Mouse (Mus musculus) adrenal gland (tissue): Measurements from ENCODE around the gene Lsg1.

Source experiments
- intact Hi-C: fragments of 180-260 bp; cut with DNase I; formaldehyde crosslinking; loops from one replicate; pipeline ENCODE4 v1.15.1; 2025

The Lsg1 gene

DNA sequence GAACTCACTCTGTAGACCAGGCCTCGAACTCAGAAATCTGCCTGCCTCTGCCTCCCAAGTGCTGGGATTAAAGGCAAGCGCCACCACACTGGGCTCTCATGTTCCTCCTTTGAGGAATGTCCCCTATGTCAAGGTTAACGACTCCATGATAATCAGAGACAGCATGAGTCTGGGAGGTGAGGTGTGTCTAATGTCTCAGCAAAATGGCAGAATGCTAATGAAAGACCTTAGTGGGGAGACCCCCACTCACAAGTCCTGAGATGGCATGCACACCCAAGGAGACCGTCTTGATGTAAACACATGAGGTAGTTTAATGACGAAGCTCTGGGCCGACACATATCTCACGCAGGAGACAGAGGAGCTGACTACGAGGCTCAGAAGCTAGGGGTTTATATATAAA is 33.3 kb downstream of the Lsg1 start:
- intact Hi-C loops: no loop called here

DNA sequence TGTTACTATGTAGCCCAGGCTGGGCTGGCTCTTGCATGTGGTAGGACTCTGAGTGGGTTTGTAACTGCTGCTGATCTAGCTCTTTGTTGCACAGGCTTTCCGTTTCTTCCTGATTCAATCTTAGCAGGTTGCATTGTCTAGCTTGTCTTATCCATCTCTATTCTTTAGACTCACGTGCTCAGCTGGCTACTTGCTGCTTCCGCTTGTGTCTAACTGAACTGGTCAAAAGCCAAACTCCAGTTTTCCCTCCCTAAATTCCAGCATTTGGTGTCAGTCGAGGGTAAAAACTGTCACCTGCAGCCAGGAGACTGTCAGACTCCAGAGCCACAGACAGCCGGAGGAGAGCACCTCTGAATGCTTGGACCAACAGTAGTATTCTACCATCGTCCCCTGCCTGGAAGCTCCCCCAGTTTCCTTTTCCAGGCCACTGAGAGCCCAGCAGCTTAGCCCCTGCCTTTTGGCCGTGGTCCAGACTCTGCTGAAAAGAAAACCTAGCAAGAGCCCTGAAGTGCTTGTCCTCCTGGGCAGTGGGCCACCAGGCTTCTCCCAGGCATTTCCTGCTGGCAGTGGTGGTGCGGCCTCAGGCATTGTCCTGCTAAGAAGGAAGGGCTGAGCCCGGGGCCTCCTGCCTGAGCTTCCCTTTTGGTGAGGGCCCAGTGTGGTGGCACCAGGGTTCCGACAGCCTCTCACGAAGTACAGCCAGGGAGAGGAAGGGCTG is 34.6 kb downstream of the Lsg1 start:
- intact Hi-C loops: no loop called here

DNA sequence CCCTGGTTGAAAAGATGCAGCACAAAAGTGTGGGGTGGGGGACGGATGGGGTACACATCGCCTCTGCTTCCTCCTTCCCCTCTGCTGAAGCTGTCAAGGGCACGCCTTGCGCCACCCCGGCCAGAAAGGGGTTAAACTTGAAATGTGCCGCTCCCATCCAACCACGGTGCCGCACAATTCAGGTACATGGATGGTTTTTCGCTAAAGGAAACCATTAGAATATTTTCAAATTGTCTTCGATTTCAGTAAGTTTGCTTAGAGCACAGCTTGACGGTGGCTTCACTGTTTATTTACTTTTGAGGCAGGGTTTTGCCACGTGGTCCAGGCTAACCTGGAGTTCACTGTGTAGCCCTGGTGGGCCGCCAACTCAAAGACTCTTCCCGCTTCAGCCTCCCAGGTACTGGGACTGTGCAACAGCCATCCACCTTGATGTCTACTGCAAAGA is 36.6 kb downstream of the Lsg1 start, which contains the start of gene Tmem44:
Gene Tmem44 (minus strand): TSS at position 95 of the 445 bp plus-strand sequence.
- intact Hi-C loops: no loop called here

DNA sequence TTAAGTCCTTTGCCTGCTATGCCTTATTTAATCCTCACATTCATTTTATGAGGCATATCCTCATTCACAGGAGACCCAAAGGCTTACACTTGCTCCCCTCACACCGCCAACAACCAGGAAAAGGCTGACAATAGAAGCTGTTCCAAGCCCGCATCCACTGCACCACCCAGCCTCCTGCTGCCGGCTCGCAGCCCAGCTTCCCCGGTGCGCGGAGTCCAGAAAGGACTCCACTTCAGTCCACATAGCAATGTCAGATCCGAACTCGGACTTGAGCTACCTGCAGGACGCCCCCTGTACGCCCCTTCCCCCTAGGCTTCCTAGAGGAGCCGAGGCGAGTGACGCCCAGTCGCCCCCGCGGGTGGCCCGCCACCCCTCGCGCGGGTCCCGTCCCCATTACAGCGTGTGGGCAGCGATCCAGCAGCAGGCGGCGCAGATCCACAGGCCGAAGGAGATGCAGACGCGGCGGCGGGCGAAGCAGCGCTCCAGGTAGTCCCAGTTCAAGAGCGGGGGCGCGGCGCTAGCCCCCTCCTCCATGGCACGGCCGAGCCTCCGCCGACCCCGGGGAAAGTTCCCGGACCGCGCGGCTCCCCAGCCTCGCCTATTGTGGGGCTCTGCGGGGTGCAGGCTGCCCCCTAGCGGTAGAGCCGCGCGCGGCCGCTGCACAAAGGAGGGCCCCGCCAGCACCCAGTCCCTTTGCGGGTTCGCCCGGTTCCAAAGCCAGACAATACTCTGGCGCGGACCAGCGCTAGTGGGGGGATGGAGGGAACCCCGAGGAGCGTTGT is 37.2 kb downstream of the Lsg1 start:
- intact Hi-C loops: no loop called here

DNA sequence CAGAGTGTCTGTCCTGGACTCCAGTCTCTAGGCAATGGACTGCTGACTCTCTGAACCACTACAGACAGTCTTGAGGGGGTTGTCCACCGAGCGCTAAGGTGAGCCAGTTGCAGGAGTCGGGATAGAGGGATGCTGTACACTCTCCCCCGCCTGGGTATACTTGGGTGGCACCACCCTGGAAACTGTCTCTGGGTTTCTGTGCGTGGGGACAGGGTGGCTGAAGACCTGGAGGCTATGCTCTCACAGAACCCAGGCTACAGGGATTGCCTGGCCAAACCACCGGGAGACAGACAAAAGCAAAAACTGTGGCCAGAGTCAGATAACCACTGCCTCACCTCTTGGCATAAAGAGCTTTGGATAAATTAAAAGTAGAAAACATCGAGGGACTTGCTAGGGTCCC is 37.9 kb downstream of the Lsg1 start:
- intact Hi-C loops: no loop called here

DNA sequence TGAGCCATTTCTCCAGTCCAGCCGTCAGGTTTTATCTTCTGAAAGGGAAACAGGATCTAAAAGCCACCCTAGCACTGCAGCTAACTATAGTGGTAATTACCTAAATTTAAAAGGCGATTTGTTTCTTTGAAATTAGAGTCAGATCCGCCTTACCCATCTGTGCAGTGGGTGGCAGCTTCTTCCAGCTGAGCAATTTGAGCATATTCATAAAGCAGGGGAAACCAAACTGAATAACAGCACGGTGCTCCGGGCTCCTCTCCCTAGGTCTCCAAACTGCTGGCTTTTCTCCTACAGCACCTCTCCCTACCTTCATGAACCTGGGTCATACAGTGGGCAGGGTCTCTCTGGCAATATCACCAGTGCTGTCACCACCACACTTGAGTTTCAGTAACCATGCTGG is 39.1 kb downstream of the Lsg1 start:
- intact Hi-C loops: no loop called here

DNA sequence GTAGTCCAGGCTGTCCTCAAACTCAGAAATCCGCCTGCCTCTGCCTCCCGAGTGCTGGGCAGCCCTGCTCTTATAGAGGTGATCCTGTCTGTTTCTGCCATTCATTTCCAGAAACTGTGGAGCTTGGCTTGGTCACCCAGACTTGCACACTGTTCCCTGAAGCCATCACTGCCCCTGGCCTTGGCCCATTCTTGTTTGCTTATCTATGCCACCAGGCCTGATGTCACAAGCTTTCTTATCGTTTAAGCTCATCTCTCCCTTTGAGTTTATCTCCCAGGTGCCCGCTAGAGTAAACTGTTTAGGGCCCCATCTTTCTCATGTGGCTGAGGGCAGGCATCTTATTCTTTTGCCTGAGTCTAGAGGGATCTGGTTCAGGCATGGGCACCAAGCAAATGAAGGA is 42.7 kb downstream of the Lsg1 start:
- intact Hi-C loops: no loop called here

DNA sequence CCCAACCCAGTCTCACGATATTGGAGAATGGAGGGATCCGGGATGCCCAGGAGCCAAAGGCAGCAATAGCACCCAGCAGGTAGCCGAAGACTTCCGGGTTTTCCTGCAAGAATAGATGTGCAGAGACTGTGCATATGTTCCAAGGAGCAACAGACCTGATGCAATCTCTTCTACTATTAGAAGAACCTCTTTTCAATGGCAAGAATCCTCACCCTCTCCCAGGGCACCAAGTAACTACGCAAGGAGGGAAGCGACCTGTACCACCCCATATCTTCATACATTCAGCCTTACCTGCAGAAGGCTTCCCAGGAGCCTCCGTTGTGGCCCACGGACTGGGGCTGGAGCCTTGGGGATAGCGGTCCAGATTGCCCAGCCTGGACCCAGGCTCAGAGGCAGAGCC is 44.0 kb downstream of the Lsg1 start:
- intact Hi-C loops: no loop called here

DNA sequence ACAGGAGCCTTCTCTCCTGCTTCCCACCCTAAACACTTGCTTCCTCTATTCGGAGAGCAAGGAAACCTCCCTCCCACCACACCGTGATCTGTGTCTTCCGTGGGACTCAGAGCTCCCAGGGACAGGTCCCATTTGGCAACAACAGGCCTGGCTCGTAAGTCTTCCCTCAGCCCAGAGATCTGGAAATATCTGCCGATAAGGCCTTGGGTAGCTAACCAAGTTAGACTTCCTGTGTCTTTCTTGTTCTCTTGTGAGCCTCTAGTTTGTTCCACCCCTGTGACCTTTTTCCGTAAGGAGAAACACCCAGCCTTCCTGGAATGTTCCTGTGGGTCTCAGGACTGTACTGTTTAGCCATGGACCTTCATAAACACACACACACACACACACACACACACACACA is 44.6 kb downstream of the Lsg1 start:
- intact Hi-C loops: no loop called here

DNA sequence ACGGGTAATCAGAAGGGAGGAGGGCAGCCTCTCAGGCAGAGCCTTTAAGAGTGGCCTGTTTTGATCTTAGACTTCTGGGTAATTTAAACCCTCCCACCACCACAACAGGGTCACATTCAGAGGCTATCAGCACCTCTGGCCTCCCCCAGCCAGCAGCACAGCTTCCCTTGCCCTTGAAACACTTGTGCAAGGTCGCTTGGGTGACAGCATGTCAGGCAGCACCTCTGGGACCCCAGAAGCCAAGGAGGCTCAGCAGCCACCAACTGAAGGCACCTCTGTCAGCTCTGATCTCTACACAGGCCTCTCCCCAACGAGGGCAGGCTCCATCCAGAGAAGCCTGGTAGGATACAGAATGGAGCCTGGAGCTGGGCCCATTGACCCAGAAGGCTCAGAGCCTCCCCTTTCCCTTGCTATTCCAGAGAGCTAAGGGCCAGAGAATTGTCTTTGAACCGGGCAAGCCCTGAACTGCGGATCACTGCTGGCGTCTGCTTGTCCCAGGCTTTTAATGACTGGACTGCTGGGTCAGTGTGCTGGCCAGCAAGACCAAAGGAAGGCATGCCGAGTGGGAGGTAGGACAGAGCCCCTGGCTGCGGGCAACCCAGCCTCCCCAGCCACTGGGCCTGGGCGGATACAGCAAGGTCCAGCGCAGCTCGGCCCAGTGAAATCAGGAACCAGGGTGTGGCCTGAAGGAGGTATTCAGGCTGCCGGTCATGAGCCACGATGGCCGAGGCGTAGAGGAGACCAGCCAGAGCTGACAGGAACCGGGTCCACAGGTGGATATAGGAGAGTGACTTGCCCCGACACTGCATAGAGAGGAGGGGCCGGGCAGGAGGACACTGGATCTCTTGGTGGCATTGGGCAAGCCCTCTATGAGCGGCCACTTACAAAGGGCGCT is 47.0 kb downstream of the Lsg1 start:
- intact Hi-C loops: no loop called here

DNA sequence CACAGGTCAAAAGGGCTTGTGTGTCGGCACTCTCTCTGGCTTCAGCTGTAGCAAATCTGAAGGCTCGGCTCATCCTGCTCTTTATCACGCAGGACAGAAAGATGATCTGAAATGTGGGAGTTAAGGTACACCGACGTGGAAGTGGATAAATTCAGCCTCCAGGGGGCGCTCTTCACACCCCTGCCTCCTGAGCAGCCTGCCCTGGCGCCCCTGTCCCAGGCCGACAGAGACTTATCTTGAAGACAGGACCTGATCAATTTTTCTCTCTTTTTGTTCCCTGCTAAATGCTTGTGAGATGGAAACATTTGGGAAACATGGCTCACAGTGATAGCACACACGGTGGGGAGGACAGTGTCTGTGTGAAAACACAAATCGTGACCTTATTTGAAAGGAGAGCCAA is 48.0 kb downstream of the Lsg1 start:
- intact Hi-C loops: no loop called here

DNA sequence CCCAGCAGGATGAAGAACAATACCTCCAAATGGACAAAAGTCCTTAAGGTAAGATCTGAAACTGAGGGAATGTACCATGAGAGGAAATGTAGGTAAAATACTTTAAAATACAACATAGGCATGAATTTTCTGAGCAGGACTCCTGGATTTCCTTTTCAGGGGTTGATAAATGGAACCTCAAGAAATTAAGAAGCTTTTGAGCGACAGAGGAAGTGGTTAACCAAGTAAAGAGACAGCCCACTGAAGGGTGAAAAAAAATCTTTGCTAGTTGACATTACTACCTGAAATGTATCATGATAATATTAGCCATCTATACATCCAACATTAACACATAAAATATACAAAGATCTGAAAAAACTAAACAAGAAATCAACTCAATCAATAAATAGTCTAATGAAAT is 52.3 kb downstream of the Lsg1 start:
- intact Hi-C loops: no loop called here

DNA sequence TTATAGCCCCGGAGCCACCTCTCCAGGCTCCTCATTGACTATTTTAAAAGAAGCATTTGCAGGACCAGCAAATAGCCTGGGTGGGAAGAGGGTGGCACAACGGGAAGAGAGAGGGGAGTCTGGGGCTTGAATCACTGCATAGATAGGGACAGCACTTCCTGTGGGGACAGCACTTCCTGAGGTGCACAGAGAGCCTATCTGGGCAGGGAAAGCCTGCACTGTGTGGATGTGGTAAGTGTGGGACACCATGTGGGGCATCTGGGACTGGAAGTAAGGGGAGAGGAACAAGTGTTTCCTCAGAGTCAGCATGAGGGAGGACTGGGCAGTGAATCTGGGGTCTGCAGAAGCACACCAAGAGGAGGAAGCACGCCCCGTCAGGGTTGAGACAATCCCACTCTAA is 53.8 kb downstream of the Lsg1 start:
- intact Hi-C loops: no loop called here

DNA sequence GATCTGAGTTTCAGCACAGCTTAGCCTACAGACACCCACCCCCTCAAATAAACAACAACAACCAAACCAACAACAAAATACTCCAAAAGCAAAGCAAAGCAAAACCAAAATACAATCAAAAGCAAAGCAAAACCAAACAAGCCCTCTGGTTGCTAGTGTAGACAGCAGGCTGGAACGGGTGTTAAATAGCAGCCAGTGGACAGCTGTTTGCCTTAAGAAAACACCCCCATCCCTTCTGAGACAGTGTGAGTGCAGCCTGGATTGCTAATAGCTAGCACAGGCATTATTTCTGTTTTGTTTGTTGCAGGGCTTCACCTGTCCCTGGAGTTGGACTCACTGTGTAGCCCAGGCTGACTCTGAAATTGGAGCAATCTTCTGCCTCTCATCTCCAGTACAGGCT is 54.5 kb downstream of the Lsg1 start:
- intact Hi-C loops: no loop called here

DNA sequence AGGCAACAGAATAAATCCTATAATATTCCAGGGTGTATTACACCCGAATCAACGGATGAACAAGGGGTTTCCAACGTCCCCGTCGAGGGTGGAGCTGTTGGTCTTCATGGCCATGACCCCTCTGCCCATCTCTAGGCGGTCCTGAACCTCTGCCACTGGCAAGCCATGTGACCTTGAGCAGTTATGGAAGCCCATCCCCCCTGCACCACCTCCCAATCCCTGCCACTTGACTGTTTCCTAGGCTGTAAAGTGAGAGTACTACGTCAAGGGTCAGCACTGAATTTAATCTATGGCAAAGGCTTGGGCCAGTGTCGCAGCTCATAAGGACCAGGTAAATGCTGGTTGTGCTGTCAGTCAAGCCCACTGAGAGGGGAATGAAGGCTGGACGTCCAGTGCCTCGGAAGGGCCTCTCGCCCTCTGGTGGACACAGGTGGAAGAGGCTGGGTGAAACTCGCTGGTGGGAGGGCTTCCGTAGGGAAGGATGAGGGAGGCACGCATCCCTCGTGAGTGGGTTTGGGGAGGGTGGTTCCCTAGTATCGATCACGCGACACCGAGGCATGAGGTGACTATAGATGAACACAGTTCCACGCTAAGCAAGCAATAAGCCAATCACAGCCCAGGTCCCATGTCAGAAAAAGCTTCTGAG is 55.5 kb downstream of the Lsg1 start:
- intact Hi-C loops: no loop called here

DNA sequence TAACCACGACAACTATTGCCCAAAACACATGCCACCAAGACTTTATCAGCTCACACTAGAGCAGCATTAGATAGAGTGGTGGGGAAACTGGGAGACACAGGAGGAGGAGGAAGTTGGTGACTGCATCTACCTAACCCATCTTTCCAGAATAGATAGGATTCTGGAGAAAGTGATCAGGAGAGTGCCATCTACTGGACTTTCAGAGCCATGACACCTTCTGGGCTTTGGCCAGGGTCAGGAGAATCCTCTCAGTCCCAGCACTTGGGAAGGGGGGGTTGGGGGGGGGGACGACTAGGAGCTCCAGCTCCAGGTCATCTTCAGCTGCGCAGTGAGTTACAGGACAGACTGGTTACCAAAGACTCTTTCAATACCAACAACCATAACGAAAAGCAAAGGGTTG is 56.6 kb downstream of the Lsg1 start:
- intact Hi-C loops: no loop called here

DNA sequence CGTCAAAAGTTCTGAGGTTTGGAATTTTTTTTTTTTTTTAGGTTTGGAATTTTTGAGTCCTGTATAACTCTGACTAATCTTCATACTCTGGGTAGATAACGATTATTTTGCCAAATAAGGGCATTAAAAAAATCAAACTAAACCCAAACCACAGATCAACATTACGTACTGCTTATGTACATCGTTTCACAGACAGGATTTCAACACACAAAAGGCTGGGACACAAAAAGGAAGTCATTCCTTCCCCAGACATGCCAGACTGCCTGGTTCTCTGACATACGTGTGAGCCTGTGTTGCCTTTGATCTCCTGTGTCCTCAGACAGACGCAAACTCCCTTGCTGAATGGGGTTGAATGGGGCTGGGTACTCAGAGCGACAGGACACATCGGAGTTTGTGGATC is 59.0 kb downstream of the Lsg1 start:
- intact Hi-C loops: no loop called here

DNA sequence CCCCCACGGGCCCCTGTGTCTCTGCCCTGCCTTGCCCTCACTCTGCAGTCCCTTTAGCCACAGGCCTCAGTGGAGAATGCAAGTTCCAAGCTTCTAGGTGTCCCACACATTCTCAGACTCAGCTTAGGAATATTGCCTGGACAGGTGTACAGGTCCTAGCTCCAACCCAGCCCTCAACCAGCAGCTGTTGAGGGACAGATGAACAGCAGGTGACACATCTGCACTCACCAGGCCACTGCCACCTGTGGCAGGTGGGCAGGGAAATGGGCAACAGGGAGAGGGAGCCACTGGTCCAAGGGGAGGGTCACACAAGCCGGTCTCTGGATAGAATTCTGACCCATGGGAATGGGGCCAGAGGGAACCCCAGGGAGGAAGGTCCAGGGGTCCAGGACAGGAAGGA is 59.5 kb downstream of the Lsg1 start:
- intact Hi-C loops: no loop called here

DNA sequence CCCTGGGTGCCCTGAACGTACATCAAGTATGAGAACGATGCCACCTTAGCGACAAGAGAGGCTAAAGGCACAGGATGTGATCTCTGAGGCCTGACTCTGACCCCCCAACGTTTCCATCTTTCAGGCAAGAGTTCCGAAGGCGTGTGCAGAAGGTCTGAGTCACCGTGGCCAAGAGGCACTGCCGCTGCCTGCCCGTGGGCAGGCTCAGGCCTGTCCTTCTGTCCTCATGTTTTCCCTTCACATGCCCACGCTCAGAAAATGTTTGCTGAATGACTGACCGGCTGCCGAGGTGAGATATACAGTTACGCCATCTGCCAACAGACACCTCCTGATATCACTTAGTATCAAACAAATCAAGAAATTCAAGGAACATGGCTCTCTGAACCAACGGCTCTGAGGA is 61.6 kb downstream of the Lsg1 start:
- intact Hi-C loops: no loop called here

DNA sequence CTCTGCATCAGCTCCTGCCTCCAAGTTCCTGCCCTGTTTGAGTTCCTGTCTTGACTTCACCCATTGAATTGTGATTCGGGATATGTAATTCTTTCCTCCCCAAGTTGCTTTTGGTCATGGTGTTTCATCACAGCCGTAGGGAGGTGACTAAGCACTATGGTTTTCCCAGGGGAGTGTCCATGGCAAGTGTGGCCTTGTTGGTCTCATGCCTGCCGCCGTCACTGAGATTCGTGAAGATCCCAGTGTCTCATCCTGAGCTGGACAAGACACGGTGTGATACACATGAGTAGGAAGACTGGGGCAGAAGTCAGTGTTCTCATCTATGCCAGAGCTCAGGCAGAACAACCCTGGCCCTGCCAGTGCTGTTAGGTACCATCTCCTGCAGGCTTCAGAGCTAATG is 62.9 kb downstream of the Lsg1 start:
- intact Hi-C loops: loop anchor here (5.0 kb wide), 1 partner anchor 152 kb away; no protein-coding TSS in a partner anchor

DNA sequence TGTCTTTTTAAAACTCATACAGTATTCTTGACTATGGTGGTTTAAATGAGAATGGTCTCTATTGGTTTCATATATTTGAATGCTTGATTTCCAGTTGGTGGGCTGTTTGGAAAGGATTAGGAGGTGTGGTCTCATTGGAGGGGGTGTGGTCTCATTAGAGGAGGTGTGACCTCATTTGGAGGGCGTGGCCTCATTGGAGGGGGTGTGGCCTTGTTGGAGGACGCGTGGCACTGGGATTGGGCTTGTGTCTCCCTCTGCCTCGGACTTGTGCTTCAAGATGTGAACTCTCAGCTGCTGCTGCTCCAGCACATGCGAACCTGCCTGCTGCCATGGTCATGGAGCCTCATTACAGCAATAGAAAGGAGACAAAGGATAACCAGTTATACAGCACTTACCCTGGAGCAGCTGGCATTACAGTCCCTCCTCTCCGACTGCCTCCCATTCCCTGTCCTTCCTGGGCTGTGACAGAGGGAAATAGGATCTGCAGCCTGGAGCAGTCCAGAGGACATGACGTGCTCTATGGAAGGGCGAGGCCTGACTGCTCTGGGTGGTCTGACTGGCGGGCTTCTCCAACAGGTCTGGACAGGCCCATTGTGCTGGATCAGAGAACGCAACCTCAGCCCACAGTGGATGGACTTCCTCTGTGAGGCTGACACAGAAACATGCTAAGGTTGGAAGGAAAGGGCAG is 65.0 kb downstream of the Lsg1 start:
- intact Hi-C loops: loop anchor here (5.0 kb wide), 1 partner anchor 150 kb away; no protein-coding TSS in a partner anchor
